Mouse (Mus musculus) liver, embryonic 14.5 days (tissue): ENCODE data around the gene Fmnl2. TPM values are rescaled to one million over a fixed set of nuclear protein-coding genes. Genes with fewer than 3 reads are reported as not detected.

ENCODE experiments used
- ATAC-seq: fragments of 200-750 bp; cut with Nextera tagmentation; 2 replicates; pipeline ENCODE4 v1.8.0; 2017; ENCODE audit warnings: moderate number of reproducible peaks, mild to moderate bottlenecking, moderate library complexity; ENCODE audit not compliant: insufficient read depth
- DNase-seq, 3 experiments: peaks; one replicate each; pipeline ENCODE4 v3.0.0-alpha.2; 2012 to 2013; ENCODE audit warnings: low read depth in 3 of 3, low spot score in 3 of 3
- H3K27ac ChIP-seq: fragments of 300-500 bp; sonication (generic); 2 replicates; pipeline ENCODE4 v1.5.1; 2014; ENCODE audit warnings: moderate library complexity, mild to moderate bottlenecking, control low read depth, inconsistent platforms
- H3K27me3 ChIP-seq: fragments of 300-500 bp; sonication (generic); 2 replicates; pipeline ENCODE4 v1.6.1; 2014; ENCODE audit warnings: mild to moderate bottlenecking, low read length, moderate library complexity; ENCODE audit not compliant: control insufficient read depth, insufficient read depth
- H3K36me3 ChIP-seq: fragments of 300-500 bp; sonication (generic); replicated peaks from 2 replicates; pipeline ENCODE4 v1.6.1; 2014; ENCODE audit warnings: low read depth; ENCODE audit not compliant: control insufficient read depth, insufficient read depth
- H3K4me1 ChIP-seq, 2 experiments: fragments of 200-500 bp in 1 of 2; fragments of 300-500 bp in 1 of 2; sonication (generic) in 1 of 2; replicated peaks; 2 replicates each; pipeline ENCODE4 v1.6.1; 2012 to 2014; ENCODE audit warnings: antibody characterized with exemption in 1 of 2, inconsistent platforms in 1 of 2, low read length in 1 of 2; ENCODE audit not compliant: control insufficient read depth in 2 of 2, insufficient read depth in 2 of 2
- H3K4me2 ChIP-seq: fragments of 300-500 bp; sonication (generic); 2 replicates; pipeline ENCODE4 v1.6.1; 2014; ENCODE audit warnings: low read depth, mild to moderate bottlenecking, control low read depth, moderate library complexity
- H3K4me3 ChIP-seq, 2 experiments: fragments of 200-500 bp in 1 of 2; fragments of 300-500 bp in 1 of 2; sonication (generic) in 1 of 2; 2 replicates each; pipeline ENCODE4 v1.5.1; 2012 to 2014; ENCODE audit warnings: low read depth in 2 of 2, low read length in 2 of 2, mild to moderate bottlenecking in 2 of 2, control low read depth in 1 of 2, inconsistent platforms in 1 of 2, moderate library complexity in 1 of 2; ENCODE audit not compliant: insufficient read depth in 1 of 2
- H3K9ac ChIP-seq: fragments of 300-500 bp; sonication (generic); replicated peaks from 2 replicates; pipeline ENCODE4 v1.6.1; 2014; ENCODE audit warnings: mild to moderate bottlenecking, control low read depth, moderate library complexity
- H3K9me3 ChIP-seq: fragments of 300-500 bp; sonication (generic); 2 replicates; pipeline ENCODE4 v1.6.1; 2016; ENCODE audit warnings: low read length, mixed read lengths; ENCODE audit not compliant: control insufficient read depth
- CTCF ChIP-seq: IDR thresholded peaks from 2 replicates; pipeline ENCODE4 v1.5.1; 2016; ENCODE audit warnings: antibody characterized with exemption, low read depth, control low read depth
- EP300 ChIP-seq: IDR thresholded peaks from 2 replicates; pipeline ENCODE4 v1.6.1; 2016; ENCODE audit warnings: antibody characterized with exemption, low read depth
- WGBS: fragments of 180-500 bp; shearing (Covaris S2); extraction: QIAGEN DNeasy Blood & Tissue Kit; methylation state at CpG from one replicate; pipeline ENCODE4 v1.1.7; 2014; ENCODE audit not compliant: insufficient replicate concordance; 5-methylcytosine and 5-hydroxymethylcytosine counted together
- polyA plus RNA-seq, 2 experiments: library from polyadenylated mRNA; depleted of rRNA in 1 of 2; stranded (reverse) in 1 of 2; unstranded in 1 of 2; fragments of >200 nt; fragmentation: Nextera tagmentation in 1 of 2; extraction: Ambion mirVana in 1 of 2; gene quantifications; 2 replicates each; pipeline versions ENCODE4 v1.2.1 to v1.2.3; 2012 to 2014

Gene Fmnl2
- polyA plus RNA-seq, 2 experiments: 0.39 to 0.79 TPM

DNA sequence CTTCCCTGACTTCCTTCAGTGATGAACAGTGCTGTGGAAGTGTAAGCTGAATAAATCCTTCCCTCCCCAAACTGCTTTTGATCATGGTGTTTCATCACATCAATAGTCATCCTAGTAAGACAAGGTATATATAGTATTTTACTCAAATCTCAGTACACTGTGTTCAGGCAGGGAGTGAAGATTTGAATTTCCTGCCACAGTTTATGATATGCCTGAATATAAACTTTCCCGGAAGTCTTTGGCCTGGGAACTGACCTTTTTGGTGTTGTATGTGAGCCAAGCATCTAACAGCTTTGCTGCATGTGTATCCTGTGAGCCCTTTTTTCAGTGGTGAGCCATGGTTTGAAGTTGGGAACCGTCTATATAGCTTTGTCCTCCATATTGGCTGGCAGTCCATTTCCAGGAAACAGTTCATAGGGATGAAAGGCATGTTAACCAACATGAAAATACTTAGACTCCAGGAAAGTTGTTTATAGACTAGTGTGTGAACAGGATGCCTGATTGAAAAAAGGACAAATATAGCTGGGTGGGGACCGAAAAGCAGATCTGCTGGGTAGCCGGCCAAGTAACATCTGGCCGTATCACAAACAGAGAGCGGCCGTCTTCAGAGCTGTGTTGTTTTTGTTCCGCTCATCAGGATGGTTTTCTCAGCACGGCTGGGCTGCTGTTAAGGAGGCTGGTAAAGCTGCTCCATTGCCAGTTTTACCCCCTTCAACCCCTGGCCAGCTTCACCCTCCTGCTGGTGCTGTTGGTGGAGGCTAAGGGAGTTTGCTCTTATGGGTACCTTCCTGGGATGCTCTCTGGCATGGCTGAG, 133.4 kb downstream of the Fmnl2 start:
- Histone ChIP-seq H3K36me3 (no peaks in the 10 kb centered on the region), H3K4me1 (peaks cover 0 to 5% of the 10 kb centered on the region in 2 experiments; a peak in 1 of 4 replicates), H3K4me3 (no peak overlapping the region), H3K9ac (no peak overlapping the region), H3K9me3 (no peaks in the 10 kb centered on the region), H3K4me2 (no peak overlapping the region), H3K27me3 (no peaks in the 10 kb centered on the region), H3K27ac (no peak overlapping the region)
- ATAC-seq (no peak), DNase-seq (no peak)
- 67% methylated on average over 9 of the region's 9 CpGs for WGBS
- TF ChIP-seq CTCF: no peak
- TF ChIP-seq EP300: no peak

DNA sequence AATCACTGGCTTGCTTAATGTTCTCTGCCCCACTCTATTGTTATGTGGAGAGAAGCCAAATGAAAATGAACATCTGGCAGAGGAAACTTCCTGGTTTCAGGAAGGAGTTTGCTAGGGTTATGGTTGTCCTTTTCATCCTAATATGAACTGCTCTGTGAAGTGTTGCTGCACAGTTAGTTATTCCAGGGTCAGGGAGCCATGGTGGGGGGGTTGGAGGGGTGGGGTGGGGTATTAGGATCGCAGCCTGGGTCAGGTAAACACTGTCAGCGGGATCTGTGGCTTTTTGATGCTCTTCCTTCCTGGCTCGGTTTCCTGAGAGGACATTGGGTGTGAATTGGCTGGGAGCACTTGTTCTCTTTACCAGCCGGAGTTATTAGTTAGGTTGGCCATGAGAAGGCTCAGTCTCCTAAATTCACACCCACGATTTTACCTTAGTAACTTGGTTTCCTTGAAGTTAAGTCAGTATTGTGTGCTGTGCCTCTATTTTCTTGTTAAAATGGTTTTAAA, 134.1 kb downstream of the Fmnl2 start:
- 27% methylated on average over 5 of the region's 5 CpGs for WGBS
- Histone ChIP-seq H3K4me1 (peaks cover 0 to 5% of the 10 kb centered on the region in 2 experiments; a peak in 1 of 4 replicates), H3K9ac (no peak overlapping the region), H3K4me2 (no peak overlapping the region), H3K36me3 (no peaks in the 10 kb centered on the region), H3K27ac (no peak overlapping the region), H3K4me3 (no peak overlapping the region), H3K9me3 (no peaks in the 10 kb centered on the region), H3K27me3 (no peaks in the 10 kb centered on the region)
- ATAC-seq (no peak), DNase-seq (no peak)
- TF ChIP-seq EP300 (no peak), CTCF (no peak)

DNA sequence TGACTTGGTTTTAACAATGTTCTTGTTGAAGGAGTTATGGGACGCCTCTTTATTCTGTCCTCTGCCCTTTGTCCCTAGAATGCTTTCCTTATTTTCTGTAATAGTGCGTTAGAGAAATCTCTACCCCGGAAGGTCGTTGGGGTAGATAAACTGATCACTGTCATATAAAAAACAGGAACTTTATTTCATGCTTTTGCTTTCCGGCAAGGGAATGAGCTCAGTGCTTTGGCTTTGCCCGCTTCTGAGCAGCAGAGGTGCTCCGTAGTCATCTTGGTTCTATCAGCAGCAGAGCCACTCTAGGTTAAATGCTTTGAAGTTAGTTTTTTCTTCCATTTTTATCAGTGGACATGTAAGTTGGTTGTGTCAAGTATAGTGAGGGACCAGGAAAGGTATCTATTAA, 135.6 kb downstream of the Fmnl2 start:
- H3K36me3 ChIP-seq: no peaks in the 10 kb centered on the region
- DNase-seq (no peak), ATAC-seq (no peak)
- H3K4me3 ChIP-seq: no peak overlapping the region
- 61% methylated on average over 7 of the region's 7 CpGs for WGBS
- TF ChIP-seq CTCF (no peak), EP300 (no peak)
- H3K27ac ChIP-seq: no peak overlapping the region
- 0 out of 4 replicates have a peak, but pooled peaks cover 0 to 2% of the 10 kb centered on the region in 2 experiments for H3K4me1 ChIP-seq
- no peaks in the 10 kb centered on the region for H3K27me3 ChIP-seq
- H3K4me2 ChIP-seq: no peak overlapping the region
- H3K9ac ChIP-seq: no peak overlapping the region
- H3K9me3 ChIP-seq: no peaks in the 10 kb centered on the region

DNA sequence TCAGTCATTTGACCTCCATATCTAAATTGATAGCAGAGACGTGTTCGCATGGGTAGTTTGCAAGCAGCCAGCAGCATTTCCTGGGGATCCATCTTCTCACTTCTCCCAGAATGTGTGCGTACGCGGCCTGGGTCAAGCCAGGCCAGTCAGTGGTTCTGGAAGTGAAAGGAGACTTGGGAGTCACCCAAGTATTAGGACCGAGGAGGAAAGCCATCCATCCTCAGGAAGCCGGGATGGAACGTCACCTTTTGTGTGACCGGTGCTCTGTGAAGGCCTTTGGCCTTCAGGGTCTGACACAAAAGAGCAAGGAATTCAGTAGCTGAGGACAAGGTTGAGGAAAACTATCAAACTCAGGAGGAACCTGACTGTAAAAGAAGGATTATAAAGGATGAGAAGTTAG, 136.9 kb downstream of the Fmnl2 start:
- TF ChIP-seq EP300: no peak
- TF ChIP-seq CTCF: no peak
- Histone ChIP-seq H3K27me3 (no peaks in the 10 kb centered on the region), H3K4me1 (0 out of 4 replicates have a peak, but pooled peaks cover 0 to 2% of the 10 kb centered on the region in 2 experiments), H3K27ac (no peak overlapping the region), H3K4me3 (no peak overlapping the region), H3K9me3 (no peaks in the 10 kb centered on the region), H3K9ac (no peak overlapping the region), H3K4me2 (no peak overlapping the region), H3K36me3 (no peaks in the 10 kb centered on the region)
- ATAC-seq: no peak
- DNase-seq: no peak
- WGBS: 79% methylated on average over 9 of the region's 9 CpGs

DNA sequence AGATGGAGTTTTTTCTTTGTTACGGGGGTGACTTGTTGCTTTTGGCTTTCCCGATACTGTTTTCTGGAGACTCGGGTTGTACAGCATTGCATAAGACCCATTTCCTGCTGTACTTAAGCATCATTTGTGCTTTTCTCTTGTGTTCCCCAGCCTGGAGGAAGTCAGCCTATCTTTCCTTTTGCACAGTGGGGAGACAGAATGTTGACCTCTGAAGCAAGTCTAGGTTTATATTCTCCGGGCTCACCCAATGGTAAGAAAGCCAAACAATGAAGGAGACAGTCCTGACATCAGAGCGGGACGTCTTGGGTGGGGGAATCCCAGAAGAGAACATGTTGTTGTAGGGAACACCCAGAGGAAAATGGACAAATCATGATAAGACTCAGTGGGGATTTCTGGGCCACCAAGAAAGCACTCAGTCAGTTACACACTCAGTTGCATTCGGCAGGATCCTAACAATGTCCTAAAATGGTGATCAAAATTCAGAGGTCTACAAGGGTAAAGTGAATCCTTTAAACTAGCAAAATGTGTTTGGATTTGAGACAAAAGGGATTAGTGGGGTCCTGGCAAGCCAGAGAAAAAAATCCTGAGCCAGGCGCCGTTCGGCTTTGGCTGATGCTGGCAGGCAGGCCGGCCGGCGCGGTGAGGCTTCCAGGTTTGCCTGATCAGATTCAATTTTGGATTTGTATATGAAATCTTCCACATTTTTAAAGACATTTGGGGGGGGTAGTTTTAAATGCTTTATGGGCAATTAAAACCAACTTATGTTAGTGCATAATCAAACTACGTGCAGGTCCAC, 140.5 kb downstream of the Fmnl2 start:
- Histone ChIP-seq H3K9ac (no peak overlapping the region), H3K27ac (no peak overlapping the region), H3K9me3 (no peaks in the 10 kb centered on the region), H3K36me3 (no peaks in the 10 kb centered on the region), H3K27me3 (no peaks in the 10 kb centered on the region), H3K4me2 (no peak overlapping the region), H3K4me3 (no peak overlapping the region), H3K4me1 (no peaks in the 10 kb centered on the region)
- WGBS: 67% methylated on average over 15 of the region's 15 CpGs
- TF ChIP-seq EP300 (no peak), CTCF (no peak)
- DNase-seq (no peak), ATAC-seq (no peak)
